Mouse (Mus musculus) liver, adult 2 months (tissue): ENCODE data around the gene Spsb2.

Experiments used
- CTCF ChIP-seq: fragments of 200-500 bp; IDR thresholded peaks from 2 replicates; pipeline ENCODE4 v1.5.1; 2011; ENCODE audit warnings: low read depth, low read length, control low read depth
- POLR2A ChIP-seq: fragments of 200-500 bp; IDR thresholded peaks from 2 replicates; pipeline ENCODE4 v1.6.1; 2011; ENCODE audit warnings: low read length, control low read depth; ENCODE audit not compliant: insufficient read depth; ENCODE audit errors: extremely low read depth

DNA sequence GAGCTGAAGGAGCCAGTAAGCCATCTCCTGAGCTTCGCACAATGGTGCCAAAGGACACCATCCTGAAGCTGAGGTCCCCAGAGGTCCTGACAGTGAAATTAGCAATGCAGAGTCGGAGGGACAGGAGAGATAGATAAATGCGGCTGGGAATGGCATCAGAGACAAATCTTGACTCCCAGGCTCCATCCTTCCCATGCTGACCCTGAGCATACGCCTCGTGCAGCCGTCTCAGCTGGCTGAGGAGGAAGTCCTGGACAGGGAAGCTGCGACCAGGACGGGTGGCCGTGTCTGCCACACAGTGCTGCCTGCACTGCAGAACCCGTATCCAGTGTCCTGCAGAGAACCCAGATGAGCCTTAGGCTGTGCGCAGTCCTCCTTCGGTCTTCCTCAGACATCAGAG, 46.2 kb downstream of the Spsb2 start:
- no peak for TF ChIP-seq POLR2A
- no peak for TF ChIP-seq CTCF
